Mouse (Mus musculus): ENCODE data around the gene Arf4. TPM values are rescaled to one million over a fixed set of nuclear protein-coding genes. Genes with fewer than 3 reads are reported as not detected.
"Not testable (repeated sequence)": the region's sequence is repeated elsewhere in the genome, so short reads cannot be mapped to it uniquely, and the experiment has no call there.

Arf4 gene
- total RNA-seq, 2 experiments from 2014 or later: 116 to 119 TPM

DNA sequence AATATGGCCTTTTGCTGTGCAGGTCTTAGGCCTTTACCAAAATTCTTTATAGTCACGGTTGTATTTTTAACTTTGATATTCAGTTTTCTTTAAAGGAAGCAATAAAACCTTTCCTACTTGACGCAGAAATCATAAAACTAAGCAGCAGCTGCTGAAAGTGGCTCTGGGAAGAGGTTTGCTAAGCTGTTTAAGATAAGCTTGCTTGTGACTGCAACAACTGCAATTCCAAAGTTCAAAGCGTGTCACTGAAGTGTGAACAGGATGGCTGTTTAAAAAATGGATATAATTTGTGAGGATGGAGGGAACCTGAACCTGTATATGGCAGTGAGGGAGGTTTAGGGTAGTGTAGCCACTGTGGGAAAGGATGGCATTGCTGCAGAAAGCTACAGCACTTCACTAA, 24.1 kb downstream of the Arf4 start:
- no peak for DNase-seq (ENCODE audit: low spot score in 2 of 2)

DNA sequence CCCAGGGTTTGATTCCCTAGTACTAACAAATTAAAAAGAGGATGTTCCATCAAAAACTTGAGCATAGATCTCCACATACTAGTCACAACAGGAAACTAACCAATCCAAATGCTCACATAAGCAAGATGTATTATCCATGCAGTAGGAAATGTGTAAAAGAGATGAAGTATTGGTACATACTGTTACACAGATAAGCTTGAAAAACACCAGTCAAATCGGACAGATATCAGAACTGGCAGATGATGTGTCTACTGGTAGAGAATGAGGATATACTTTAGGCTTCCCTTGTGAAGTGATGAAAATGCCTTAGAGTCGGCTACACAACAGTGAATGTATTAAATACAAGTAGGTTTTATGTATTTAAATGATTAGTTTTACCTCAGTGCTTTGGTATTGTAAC, 24.6 kb downstream of the Arf4 start:
- DNase-seq (ENCODE audit: low spot score in 2 of 2): no peak

DNA sequence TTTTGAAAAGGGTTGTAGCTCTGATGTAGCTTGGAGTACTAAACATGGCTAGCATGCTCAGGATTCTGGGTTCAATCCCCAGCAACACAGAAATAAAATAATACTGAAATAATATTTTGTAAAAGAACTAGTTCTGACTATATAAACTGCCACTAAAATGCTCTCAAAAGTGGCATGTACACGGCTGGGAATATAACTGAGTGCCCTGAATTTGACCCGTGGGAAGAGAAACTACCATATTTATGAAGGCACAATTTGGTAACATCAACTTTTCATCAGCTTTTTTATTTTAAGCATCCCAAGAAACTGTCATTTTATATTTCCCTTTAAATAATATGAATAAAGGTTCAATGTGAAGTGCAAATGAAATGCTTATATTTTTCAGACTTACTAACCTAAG, 26.0 kb downstream of the Arf4 start:
- DNase-seq (ENCODE audit: low spot score in 2 of 2): no peak

- no peak for DNase-seq (ENCODE audit: low spot score in 2 of 2)
These were observed 30.1 kb downstream of the Arf4 start for GRCm38 (mm10) chr14:26667991-26668370.

GRCm38 (mm10) chr14:26668371-26669291, 30.8 kb downstream of the Arf4 start:
- peak; percentile 28 to 62 for DNase-seq (ENCODE audit: low spot score in 2 of 2)

DNA sequence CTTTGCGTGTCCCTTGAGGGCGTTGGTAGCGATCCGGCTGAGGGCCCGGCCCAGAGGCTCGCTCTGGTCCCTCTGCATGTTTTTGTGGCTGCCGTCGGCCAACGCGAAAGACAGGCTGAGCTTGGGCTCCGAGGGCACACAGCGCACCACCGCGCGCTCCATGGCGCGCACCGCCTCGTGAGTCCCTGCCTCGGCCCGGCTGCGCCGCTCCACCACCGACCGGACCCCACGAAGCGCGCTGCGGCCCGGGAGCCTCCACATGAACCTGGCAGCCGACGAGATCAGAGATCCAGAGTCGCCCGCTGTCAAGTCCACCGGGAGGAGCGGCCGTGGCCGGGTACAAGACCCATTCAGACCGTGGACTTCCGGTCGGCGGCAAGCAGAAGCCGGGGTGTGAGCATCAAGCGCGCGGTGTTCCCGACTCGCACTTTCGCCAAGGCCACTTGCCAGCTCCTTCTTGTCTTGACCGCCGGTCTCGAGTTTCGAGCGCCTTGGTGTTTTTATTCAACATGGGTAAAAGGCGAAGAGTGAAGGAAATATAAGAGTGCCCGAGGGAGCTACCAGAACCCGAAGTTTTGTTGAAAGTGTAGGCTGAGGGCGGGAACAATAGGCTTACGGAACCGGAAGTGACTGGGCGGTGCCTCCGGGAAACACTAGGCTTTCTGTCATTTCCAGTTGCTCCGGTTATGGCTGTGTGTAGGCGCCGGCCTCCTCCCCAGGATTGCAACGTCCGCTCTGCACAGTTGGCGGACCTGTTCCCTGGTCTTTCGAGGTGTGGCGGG, 31.6 kb downstream of the Arf4 start, which contains the start of gene Pde12:
Gene Pde12 (minus strand): TSS at position 592 of the 782 bp plus-strand sequence.
- peak; percentile 86 to 95 for DNase-seq (ENCODE audit: low spot score in 2 of 2)

DNA sequence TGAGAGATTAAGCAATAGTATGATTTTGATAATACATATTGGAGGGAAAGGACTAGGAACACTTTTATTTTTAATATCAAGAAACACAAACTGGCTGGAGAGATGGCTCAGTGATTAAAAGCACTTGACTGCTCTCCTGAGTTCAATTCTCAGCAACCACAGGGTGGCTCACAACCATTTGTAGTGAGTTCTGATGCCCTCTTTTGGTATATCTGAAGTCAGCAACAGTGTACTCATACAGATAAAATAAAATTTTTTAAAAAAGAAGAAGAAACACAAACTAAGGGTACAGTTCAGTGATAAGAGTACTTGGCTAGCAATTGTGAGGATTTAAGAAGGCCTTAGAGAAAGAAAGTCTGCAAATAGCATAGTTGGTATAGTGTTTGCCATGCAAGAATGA, 33.1 kb downstream of the Arf4 start:
- no peak for DNase-seq (ENCODE audit: low spot score in 2 of 2)

- not testable (repeated sequence) for DNase-seq (ENCODE audit: low spot score in 2 of 2)
These were observed 34.2 kb downstream of the Arf4 start for GRCm38 (mm10) chr14:26671870-26672615.

DNA sequence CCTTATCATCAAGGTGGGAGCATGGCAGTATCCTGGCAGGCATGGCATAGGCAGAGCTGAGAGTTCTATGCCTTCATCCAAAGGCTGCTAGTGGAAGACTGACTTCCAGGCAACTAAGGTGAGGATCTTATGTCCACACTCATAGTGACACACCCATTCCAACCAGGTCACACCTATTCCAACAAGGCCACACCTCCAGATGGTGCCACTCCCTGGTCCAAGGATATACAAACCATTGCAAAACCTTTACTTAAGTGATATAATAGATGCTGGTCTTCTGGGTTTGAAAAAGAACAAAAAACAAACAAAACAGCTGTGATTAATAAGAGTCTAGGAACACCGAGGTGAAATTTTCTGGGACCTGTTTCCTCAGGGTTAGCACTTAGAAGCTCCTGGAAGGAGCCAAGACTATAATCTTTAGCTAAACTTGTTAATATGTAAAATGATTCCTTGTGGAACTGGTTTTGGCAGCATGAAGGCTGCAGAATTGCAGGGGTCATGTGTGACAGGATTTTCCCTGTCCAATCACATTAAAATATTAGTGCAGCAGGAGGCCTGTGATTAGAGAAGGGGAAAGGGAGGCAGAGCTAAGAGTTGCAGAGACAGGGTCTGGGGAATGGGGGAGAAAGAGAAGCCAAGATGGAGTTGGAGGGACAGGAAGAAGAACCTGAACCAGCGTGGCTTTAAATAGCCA, 36.7 kb downstream of the Arf4 start:
- DNase-seq (ENCODE audit: low spot score in 2 of 2): not testable (repeated sequence)

- no peak for DNase-seq (ENCODE audit: low spot score in 2 of 2)
These were observed 37.5 kb downstream of the Arf4 start for GRCm38 (mm10) chr14:26675371-26675770.

DNA sequence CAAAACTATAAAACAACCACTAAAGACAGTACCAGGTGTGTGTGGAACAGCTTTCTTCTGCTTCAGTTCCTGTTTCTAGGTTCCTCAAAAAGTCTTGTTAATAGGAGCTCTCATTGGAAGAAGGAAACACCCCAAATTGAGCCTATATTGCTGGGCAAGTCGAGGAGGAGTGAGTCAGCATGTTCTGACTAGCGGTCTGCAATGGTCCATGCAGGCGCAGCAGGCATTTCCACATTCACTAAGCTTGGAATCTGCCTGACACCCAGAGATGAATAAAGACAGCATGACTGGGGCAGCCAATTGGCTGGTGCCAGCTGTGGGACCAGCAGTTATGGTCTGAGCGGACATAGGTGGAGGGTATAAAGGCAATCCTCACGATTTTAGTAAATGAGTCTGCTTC, 37.9 kb downstream of the Arf4 start:
- no peak for DNase-seq (ENCODE audit: low spot score in 2 of 2)

GRCm38 (mm10) chr14:26690727-26691126, 52.9 kb downstream of the Arf4 start:
- DNase-seq (ENCODE audit: low spot score in 2 of 2): no peak

DNA sequence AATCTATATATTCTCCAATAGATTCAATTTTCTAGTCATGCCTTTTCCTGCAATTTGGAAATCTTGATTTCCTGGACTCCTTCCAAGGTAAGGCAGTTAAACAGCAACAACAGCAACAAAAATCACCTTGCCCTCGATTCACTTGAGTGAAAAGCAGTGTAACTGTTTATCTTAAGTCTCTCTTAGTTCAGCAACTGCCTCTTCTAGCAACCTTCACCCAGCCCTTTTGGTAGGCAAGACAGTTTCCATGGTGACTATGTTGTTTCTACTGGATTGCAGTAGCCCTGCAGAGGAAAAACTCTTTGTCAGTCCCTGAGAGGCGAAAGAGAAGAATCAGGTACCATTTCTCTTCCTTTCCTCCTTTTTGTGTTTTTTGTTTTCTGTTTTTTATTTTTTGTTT, 53.5 kb downstream of the Arf4 start:
- DNase-seq (ENCODE audit: low spot score in 2 of 2): no peak

DNA sequence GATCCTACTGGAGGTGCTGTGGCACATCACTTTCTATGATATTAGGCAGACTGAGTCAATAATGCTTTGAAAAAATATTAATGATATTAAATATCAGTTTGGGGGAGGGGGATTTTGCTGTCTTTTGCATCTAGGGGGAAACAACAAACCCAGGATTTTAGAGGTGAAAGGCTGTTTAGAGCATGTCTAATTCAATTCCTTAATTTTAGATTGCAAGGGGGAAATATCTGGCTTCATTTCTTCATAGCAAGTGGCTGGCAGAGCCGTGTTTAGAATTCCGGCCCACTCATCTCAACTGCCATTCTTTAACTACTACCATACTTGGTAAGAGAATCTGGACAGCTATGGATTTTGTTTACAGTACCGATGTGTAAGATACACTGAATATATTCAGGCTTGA, 55.1 kb downstream of the Arf4 start, which contains the start of gene Dnah12:
Gene Dnah12 (plus strand): TSS at position 301 of the 400 bp plus-strand sequence.
- no peak for DNase-seq (ENCODE audit: low spot score in 2 of 2)

DNA sequence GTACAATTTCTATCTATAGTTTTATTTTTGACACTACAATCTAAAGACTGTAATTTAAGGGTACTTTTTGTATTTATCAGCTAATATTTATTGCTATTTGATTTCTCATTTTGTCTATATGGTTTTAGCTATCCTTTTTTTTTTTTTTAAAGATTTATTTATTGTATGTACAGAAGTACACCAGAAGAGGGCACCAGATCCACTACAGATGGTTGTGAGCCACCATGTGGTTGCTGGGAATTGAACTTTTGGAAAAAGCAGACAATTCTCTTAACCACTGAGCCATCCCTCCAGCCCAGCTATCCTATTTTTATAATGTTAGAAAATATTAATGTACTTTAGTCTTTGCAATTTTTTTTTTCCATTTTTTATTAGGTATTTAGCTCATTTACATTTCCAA, 60.0 kb downstream of the Arf4 start:
- DNase-seq (ENCODE audit: low spot score in 2 of 2): no peak

- not testable (repeated sequence) for DNase-seq (ENCODE audit: low spot score in 2 of 2)
These were observed 67.4 kb downstream of the Arf4 start for GRCm38 (mm10) chr14:26705246-26705645.

Small RNA genes within 50 kb of the gene (microRNA-seq; reads per million reads assigned to microRNA genes)
- gene Mir7672: 0 to 0.74 reads per million in 2 experiments

Other genes with a start within 250 kb of the Arf4 start
- 100 to 1,000 TPM in 1 of 2 experiments, 10 to 100 TPM in 1; 99.2 to 103 TPM for gene Slmap, start 103.1 kb upstream of the Arf4 start, total RNA-seq (2021)
- gene Dennd6a, start 64.2 kb upstream of the Arf4 start, total RNA-seq (2021): 10 to 100 TPM; 24.8 to 25.6 TPM
- gene Pde12, start 31.8 kb downstream of the Arf4 start, total RNA-seq (2021): 1 to 10 TPM; 7.9 to 8.3 TPM
- under 1 TPM; 0.20 to 0.92 TPM for gene Dnah12, start 55.2 kb downstream of the Arf4 start, total RNA-seq (2021)

Measured in layer of hippocampus, adult 18-20 months (tissue).